Mouse (Mus musculus) spleen, postnatal 4 days (tissue): ENCODE data around the gene Krtap6-2.

ENCODE experiments used
- DNase-seq, 2 experiments: peaks; one replicate each; pipeline ENCODE4 v3.0.0; 2022; ENCODE audit warnings: low spot score in 2 of 2

Gene Krtap6-2

GRCm38 (mm10) chr16:89420011-89420410 lies at the start of gene Krtap6-2:
Gene Krtap6-2 (minus strand): TSS chr16:89420111.
- DNase-seq: no peak

GRCm38 (mm10) chr16:89461189-89461588 lies 41.3 kb upstream of the Krtap6-2 start:
- no peak for DNase-seq

GRCm38 (mm10) chr16:89429586-89429985 lies 9.7 kb upstream of the Krtap6-2 start:
- no peak for DNase-seq

DNA sequence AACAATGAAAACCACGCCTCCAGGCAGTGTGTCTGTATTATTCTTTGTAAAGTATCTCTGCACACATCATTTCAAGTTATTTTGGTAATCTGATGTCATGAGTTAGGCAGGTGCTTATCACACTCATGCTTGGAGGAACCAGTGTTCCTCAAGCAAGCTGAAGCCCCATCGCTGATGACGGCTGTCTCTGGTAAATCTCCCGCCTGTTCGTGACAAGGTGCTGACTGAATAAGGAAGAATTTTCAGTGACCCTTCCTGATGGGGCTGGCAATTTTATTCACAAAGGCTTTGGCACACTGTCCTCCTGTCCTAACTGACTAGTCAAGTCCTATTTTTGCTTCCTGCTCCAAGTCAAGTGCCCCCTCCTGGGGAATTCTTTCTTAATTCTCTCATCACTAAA lies 5.4 kb upstream of the Krtap6-2 start:
- no peak for DNase-seq

- DNase-seq: no peak
Measured at GRCm38 (mm10) chr16:89416311-89416710, 3.6 kb downstream of the Krtap6-2 start.

- no peak for DNase-seq
Measured at GRCm38 (mm10) chr16:89410345-89411068, 9.4 kb downstream of the Krtap6-2 start.

- DNase-seq: no peak
Measured at GRCm38 (mm10) chr16:89403768-89404167, 16.1 kb downstream of the Krtap6-2 start, which contains the start of gene Krtap21-1. Gene Krtap21-1 (minus strand): TSS chr16:89403868.

GRCm38 (mm10) chr16:89372734-89373461 lies 47.0 kb downstream of the Krtap6-2 start:
- DNase-seq: no peak
